Mouse (Mus musculus): Measurements from ENCODE around the gene Defb20. TPM values are rescaled to one million over a fixed set of nuclear protein-coding genes. Genes with fewer than 3 reads are reported as not detected.

Gene Defb20
- polyA plus RNA-seq, 1 experiment: 0.23 TPM

DNA sequence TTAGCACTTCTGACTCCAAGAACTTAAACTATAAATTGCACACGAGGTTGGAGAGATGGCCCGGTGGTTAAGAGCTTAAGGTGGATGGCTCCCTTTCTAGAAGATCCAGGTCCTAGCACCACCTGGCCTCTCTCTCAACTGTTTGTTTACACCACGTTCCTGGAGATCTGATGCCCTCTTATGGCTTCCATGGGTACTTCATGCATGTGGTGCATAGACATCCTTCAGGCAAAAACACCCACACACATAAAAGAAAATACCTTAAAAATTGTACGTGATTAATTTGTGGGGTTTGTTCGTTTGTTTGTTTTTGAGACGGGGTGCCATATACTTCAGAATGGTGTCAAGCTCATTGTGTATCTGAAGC is 24.0 kb downstream of the Defb20 start:
- no peaks in the 10 kb centered on the region for H3K27me3 ChIP-seq (ENCODE audit: control insufficient read depth, insufficient read depth, low read length)
- H3K4me3 ChIP-seq (replicated peaks; ENCODE audit: insufficient read depth, low read depth, low read length): no peak overlapping the region
- no peak overlapping the region for H3K27ac ChIP-seq (ENCODE audit: insufficient read depth, low read length)
- 81% methylated on average over 6 of the region's 6 CpGs for WGBS
- DNase-seq: no peak
- H3K4me1 ChIP-seq (ENCODE audit: control insufficient read depth, insufficient read depth, low read length): no peaks in the 10 kb centered on the region
- TF ChIP-seq CTCF (IDR thresholded peaks at IDR 0.05; ENCODE audit: borderline replicate concordance, insufficient read depth, low read depth, low read length) (no peak), POLR2A (IDR thresholded peaks at IDR 0.05; ENCODE audit: borderline replicate concordance, insufficient read depth, low read length) (no peak)

DNA sequence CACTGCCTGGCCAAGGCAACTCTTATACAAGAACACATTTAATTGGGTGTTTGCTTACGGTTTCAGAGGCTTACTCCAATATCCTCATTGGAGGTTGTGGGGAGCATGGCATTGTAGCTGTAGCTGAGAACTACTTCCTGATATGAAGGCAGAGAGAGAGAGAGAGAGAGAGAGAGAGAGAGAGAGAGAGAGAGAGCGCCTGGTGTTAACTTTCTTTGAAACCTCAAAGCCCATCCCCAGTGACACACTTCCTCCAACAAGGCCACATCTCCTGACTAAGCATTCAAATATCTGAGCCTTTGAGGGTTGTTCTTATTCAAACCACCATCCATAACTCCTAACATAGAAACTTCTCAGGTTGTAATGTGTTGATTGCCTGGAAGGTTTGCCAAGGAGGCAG is 27.1 kb downstream of the Defb20 start:
- no peak for TF ChIP-seq POLR2A (IDR thresholded peaks at IDR 0.05; ENCODE audit: borderline replicate concordance, insufficient read depth, low read length)
- no peak for TF ChIP-seq CTCF (IDR thresholded peaks at IDR 0.05; ENCODE audit: borderline replicate concordance, insufficient read depth, low read depth, low read length)
- H3K27me3 ChIP-seq (ENCODE audit: control insufficient read depth, insufficient read depth, low read length): no peaks in the 10 kb centered on the region
- no peak overlapping the region for H3K4me3 ChIP-seq (replicated peaks; ENCODE audit: insufficient read depth, low read depth, low read length)
- 84% methylated on average over 2 of the region's 2 CpGs for WGBS
- H3K27ac ChIP-seq (ENCODE audit: insufficient read depth, low read length): no peak overlapping the region
- H3K4me1 ChIP-seq (ENCODE audit: control insufficient read depth, insufficient read depth, low read length): no peaks in the 10 kb centered on the region
- no peak for DNase-seq

GRCm38 (mm10) chr2:152511592-152511991 is 34.7 kb downstream of the Defb20 start, which contains the start of gene Defb26:
Defb26 (minus strand) TSS chr2:152511692.
- Histone ChIP-seq H3K4me3 (replicated peaks; ENCODE audit: insufficient read depth, low read depth, low read length) (no peak within 1 kb of the TSS), H3K27me3 (ENCODE audit: control insufficient read depth, insufficient read depth, low read length) (no peaks in the 10 kb centered on the region), H3K27ac (ENCODE audit: insufficient read depth, low read length) (no peak within 1 kb of the TSS), H3K4me1 (ENCODE audit: control insufficient read depth, insufficient read depth, low read length) (no peaks in the 10 kb centered on the region)
- no peak for DNase-seq
- no peak for TF ChIP-seq CTCF (IDR thresholded peaks at IDR 0.05; ENCODE audit: borderline replicate concordance, insufficient read depth, low read depth, low read length)
- TF ChIP-seq POLR2A (IDR thresholded peaks at IDR 0.05; ENCODE audit: borderline replicate concordance, insufficient read depth, low read length): no peak
- 43% methylated on average over 1 of the region's 1 CpGs for WGBS

GRCm38 (mm10) chr2:152516084-152516483 is 39.2 kb downstream of the Defb20 start:
- no peak for DNase-seq
- no peak for TF ChIP-seq CTCF (IDR thresholded peaks at IDR 0.05; ENCODE audit: borderline replicate concordance, insufficient read depth, low read depth, low read length)
- TF ChIP-seq POLR2A (IDR thresholded peaks at IDR 0.05; ENCODE audit: borderline replicate concordance, insufficient read depth, low read length): no peak
- Histone ChIP-seq H3K27ac (ENCODE audit: insufficient read depth, low read length) (no peak overlapping the region), H3K4me3 (replicated peaks; ENCODE audit: insufficient read depth, low read depth, low read length) (no peak overlapping the region), H3K27me3 (ENCODE audit: control insufficient read depth, insufficient read depth, low read length) (no peaks in the 10 kb centered on the region), H3K4me1 (ENCODE audit: control insufficient read depth, insufficient read depth, low read length) (no peaks in the 10 kb centered on the region)
- 27% methylated on average over 4 of the region's 4 CpGs for WGBS

DNA sequence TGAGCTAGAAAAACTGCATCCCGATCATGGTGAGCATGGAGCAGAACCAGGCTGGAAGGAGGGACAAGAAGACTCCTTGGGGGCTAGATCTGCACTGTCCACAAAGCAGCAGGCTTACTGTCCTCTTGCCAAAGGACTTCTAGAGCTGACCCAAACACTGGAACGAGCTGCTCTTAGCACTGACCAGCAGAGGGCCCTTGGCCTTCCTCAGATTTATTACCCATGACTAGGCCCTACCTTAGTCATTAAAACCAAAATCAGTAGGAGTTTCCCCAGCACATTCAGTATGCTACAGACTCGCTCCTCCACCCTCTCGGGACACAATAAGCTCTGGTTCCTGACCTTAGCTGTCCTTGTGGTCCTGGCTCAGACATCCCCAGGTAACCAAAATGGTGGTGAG is 41.1 kb downstream of the Defb20 start, which contains the start of gene Defb28:
Gene Defb28, plus strand, starts transcription at position 275 of the 400 bp plus-strand sequence.
- H3K4me1 ChIP-seq (ENCODE audit: control insufficient read depth, insufficient read depth, low read length): no peaks in the 10 kb centered on the region
- no peak for DNase-seq
- TF ChIP-seq CTCF (IDR thresholded peaks at IDR 0.05; ENCODE audit: borderline replicate concordance, insufficient read depth, low read depth, low read length) (no peak), POLR2A (IDR thresholded peaks at IDR 0.05; ENCODE audit: borderline replicate concordance, insufficient read depth, low read length) (no peak)
- no peak within 1 kb of the TSS for H3K4me3 ChIP-seq (replicated peaks; ENCODE audit: insufficient read depth, low read depth, low read length)
- WGBS: 69% methylated on average over 4 of the region's 4 CpGs
- no peak within 1 kb of the TSS for H3K27ac ChIP-seq (ENCODE audit: insufficient read depth, low read length)
- no peaks in the 10 kb centered on the region for H3K27me3 ChIP-seq (ENCODE audit: control insufficient read depth, insufficient read depth, low read length)

Other genes starting within 250 kb of the Defb20 start
- 38.7 and 40.9 TPM in 2 replicates for gene Tbc1d20, start 183.2 kb upstream of the Defb20 start, polyA plus RNA-seq (2012; rRNA removed)
- 205 and 208 TPM in 2 replicates for gene Rbck1, start 144.4 kb upstream of the Defb20 start, polyA plus RNA-seq (2012; rRNA removed)
- 1.1 TPM in 2 replicates for gene Trib3, start 133.0 kb upstream of the Defb20 start, polyA plus RNA-seq (2012; rRNA removed)
- gene Nrsn2, start 100.4 kb upstream of the Defb20 start, polyA plus RNA-seq (2012; rRNA removed): 124 and 142 TPM in 2 replicates
- 11.1 and 12.1 TPM in 2 replicates for gene Sox12, start 79.0 kb upstream of the Defb20 start, polyA plus RNA-seq (2012; rRNA removed)
- gene Zcchc3, start 62.0 kb upstream of the Defb20 start, polyA plus RNA-seq (2012; rRNA removed): 10.7 and 11.9 TPM in 2 replicates
- 2.6 and 3.9 TPM in 2 replicates for gene 6820408C15Rik, start 61.5 kb upstream of the Defb20 start, polyA plus RNA-seq (2012; rRNA removed)
- gene Defb23, start 12.4 kb upstream of the Defb20 start, polyA plus RNA-seq (2012; rRNA removed): not detected in 2 replicates
- not detected in 2 replicates for gene Defb22, start 13.1 kb downstream of the Defb20 start, polyA plus RNA-seq (2012; rRNA removed)
- not detected in 2 replicates for gene Defb26, start 34.6 kb downstream of the Defb20 start, polyA plus RNA-seq (2012; rRNA removed)
- not detected in 2 replicates for gene Defb28, start 41.2 kb downstream of the Defb20 start, polyA plus RNA-seq (2012; rRNA removed)
- gene Defb29, start 63.0 kb downstream of the Defb20 start, polyA plus RNA-seq (2012; rRNA removed): not detected in 2 replicates
- not detected in 2 replicates for gene Gm17416, start 92.3 kb downstream of the Defb20 start, polyA plus RNA-seq (2012; rRNA removed)
- not detected in 2 replicates for gene Defb21, start 95.7 kb downstream of the Defb20 start, polyA plus RNA-seq (2012; rRNA removed)
- not detected in 2 replicates for gene Defb19, start 103.2 kb downstream of the Defb20 start, polyA plus RNA-seq (2012; rRNA removed)
- gene Defb45, start 122.3 kb downstream of the Defb20 start, polyA plus RNA-seq (2012; rRNA removed): not detected in 2 replicates
- gene Defb36, start 127.3 kb downstream of the Defb20 start, polyA plus RNA-seq (2012; rRNA removed): not detected in 2 replicates
- not detected in 2 replicates for gene Defb25, start 146.0 kb downstream of the Defb20 start, polyA plus RNA-seq (2012; rRNA removed)
- 0.76 and 0.90 TPM in 2 replicates for gene Rem1, start 149.9 kb downstream of the Defb20 start, polyA plus RNA-seq (2012; rRNA removed)
- 80.5 and 83.5 TPM in 2 replicates for gene H13, start 192.4 kb downstream of the Defb20 start, polyA plus RNA-seq (2012; rRNA removed)
- gene Mcts2, start 210.0 kb downstream of the Defb20 start, polyA plus RNA-seq (2012; rRNA removed): 19.2 and 19.9 TPM in 2 replicates

Data from cerebellum, adult 2 months (tissue).